Mouse (Mus musculus) liver, embryonic 14.5 days (tissue): ENCODE data around the gene Tbrg4. TPM values are rescaled to one million over a fixed set of nuclear protein-coding genes. Genes with fewer than 3 reads are reported as not detected.

Experiments used
- ATAC-seq: fragments of 200-750 bp; cut with Nextera tagmentation; 2 replicates; pipeline ENCODE4 v1.8.0; 2017; ENCODE audit warnings: moderate number of reproducible peaks, mild to moderate bottlenecking, moderate library complexity; ENCODE audit not compliant: insufficient read depth
- DNase-seq, 3 experiments: peaks; one replicate each; pipeline ENCODE4 v3.0.0-alpha.2; 2012 to 2013; ENCODE audit warnings: low read depth in 3 of 3, low spot score in 3 of 3
- H3K27ac ChIP-seq: fragments of 300-500 bp; sonication (generic); 2 replicates; pipeline ENCODE4 v1.5.1; 2014; ENCODE audit warnings: moderate library complexity, mild to moderate bottlenecking, control low read depth, inconsistent platforms
- H3K27me3 ChIP-seq: fragments of 300-500 bp; sonication (generic); 2 replicates; pipeline ENCODE4 v1.6.1; 2014; ENCODE audit warnings: mild to moderate bottlenecking, low read length, moderate library complexity; ENCODE audit not compliant: control insufficient read depth, insufficient read depth
- H3K36me3 ChIP-seq: fragments of 300-500 bp; sonication (generic); replicated peaks from 2 replicates; pipeline ENCODE4 v1.6.1; 2014; ENCODE audit warnings: low read depth; ENCODE audit not compliant: control insufficient read depth, insufficient read depth
- H3K4me1 ChIP-seq, 2 experiments: fragments of 200-500 bp in 1 of 2; fragments of 300-500 bp in 1 of 2; sonication (generic) in 1 of 2; replicated peaks; 2 replicates each; pipeline ENCODE4 v1.6.1; 2012 to 2014; ENCODE audit warnings: antibody characterized with exemption in 1 of 2, inconsistent platforms in 1 of 2, low read length in 1 of 2; ENCODE audit not compliant: control insufficient read depth in 2 of 2, insufficient read depth in 2 of 2
- H3K4me2 ChIP-seq: fragments of 300-500 bp; sonication (generic); 2 replicates; pipeline ENCODE4 v1.6.1; 2014; ENCODE audit warnings: low read depth, mild to moderate bottlenecking, control low read depth, moderate library complexity
- H3K4me3 ChIP-seq, 2 experiments: fragments of 200-500 bp in 1 of 2; fragments of 300-500 bp in 1 of 2; sonication (generic) in 1 of 2; 2 replicates each; pipeline ENCODE4 v1.5.1; 2012 to 2014; ENCODE audit warnings: low read depth in 2 of 2, low read length in 2 of 2, mild to moderate bottlenecking in 2 of 2, control low read depth in 1 of 2, inconsistent platforms in 1 of 2, moderate library complexity in 1 of 2; ENCODE audit not compliant: insufficient read depth in 1 of 2
- H3K9ac ChIP-seq: fragments of 300-500 bp; sonication (generic); replicated peaks from 2 replicates; pipeline ENCODE4 v1.6.1; 2014; ENCODE audit warnings: mild to moderate bottlenecking, control low read depth, moderate library complexity
- H3K9me3 ChIP-seq: fragments of 300-500 bp; sonication (generic); 2 replicates; pipeline ENCODE4 v1.6.1; 2016; ENCODE audit warnings: low read length, mixed read lengths; ENCODE audit not compliant: control insufficient read depth
- CTCF ChIP-seq: IDR thresholded peaks from 2 replicates; pipeline ENCODE4 v1.5.1; 2016; ENCODE audit warnings: antibody characterized with exemption, low read depth, control low read depth
- EP300 ChIP-seq: IDR thresholded peaks from 2 replicates; pipeline ENCODE4 v1.6.1; 2016; ENCODE audit warnings: antibody characterized with exemption, low read depth
- WGBS: fragments of 180-500 bp; shearing (Covaris S2); extraction: QIAGEN DNeasy Blood & Tissue Kit; methylation state at CpG from one replicate; pipeline ENCODE4 v1.1.7; 2014; ENCODE audit not compliant: insufficient replicate concordance; 5-methylcytosine and 5-hydroxymethylcytosine counted together
- polyA plus RNA-seq, 2 experiments: library from polyadenylated mRNA; depleted of rRNA in 1 of 2; stranded (reverse) in 1 of 2; unstranded in 1 of 2; fragments of >200 nt; fragmentation: Nextera tagmentation in 1 of 2; extraction: Ambion mirVana in 1 of 2; gene quantifications; 2 replicates each; pipeline versions ENCODE4 v1.2.1 to v1.2.3; 2012 to 2014

Tbrg4 gene
- polyA plus RNA-seq, 2 experiments = 27.7 to 55.1 TPM

DNA sequence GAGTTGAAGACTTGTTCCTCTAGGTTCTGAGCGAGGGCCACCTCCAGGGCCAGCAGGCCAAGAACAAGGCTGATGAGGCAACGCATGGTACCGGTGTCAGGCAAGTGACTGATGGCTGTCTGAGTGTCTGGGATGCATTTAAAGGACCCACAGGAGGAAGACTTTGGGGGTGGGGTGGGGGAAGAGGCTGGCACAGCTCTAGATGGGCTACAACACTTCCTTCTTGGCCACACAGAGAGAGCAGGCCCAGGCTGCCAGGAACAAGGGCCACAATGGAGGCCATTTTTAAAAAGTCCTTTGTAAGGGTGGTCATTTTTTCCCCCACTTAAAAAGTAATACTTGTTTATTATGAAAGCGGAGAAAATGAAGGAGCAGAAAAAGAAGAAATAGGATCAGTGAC is 12.7 kb upstream of the Tbrg4 start, which contains the start of gene Wap:
TSS of gene Wap (minus strand) at position 101 of the 400 bp plus-strand sequence.
- no peak within 1 kb of the TSS for H3K4me2 ChIP-seq
- ATAC-seq (no peak), DNase-seq (no peak)
- no peak within 1 kb of the TSS for H3K27ac ChIP-seq
- no peaks in the 10 kb centered on the region for H3K4me1 ChIP-seq
- no peaks in the 10 kb centered on the region for H3K27me3 ChIP-seq
- WGBS = 72% methylated on average over 4 of the region's 4 CpGs
- H3K9ac ChIP-seq = no peak within 1 kb of the TSS
- no peaks in the 10 kb centered on the region for H3K9me3 ChIP-seq
- TF ChIP-seq CTCF (no peak), EP300 (no peak)
- H3K36me3 ChIP-seq = no peaks in the 10 kb centered on the region
- no peak within 1 kb of the TSS for H3K4me3 ChIP-seq

DNA sequence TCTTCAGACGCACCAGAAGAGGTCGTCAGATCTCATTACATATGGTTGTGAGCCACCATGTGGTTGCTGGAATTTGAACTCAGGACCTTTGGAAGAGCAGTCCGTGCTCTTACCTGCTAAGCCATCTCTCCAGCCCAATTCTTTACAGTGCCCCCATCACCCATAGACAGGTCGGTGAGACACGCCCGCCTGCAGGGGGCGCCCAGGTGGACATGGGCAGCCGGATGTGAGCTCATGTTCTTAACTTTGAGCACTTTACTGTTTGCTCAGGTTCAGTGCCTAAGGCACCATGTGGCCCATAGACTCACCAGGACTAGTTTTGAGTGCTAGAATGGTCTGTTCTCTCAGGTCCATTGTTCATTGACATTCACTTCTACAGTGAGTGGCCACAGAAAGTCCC is 10.3 kb upstream of the Tbrg4 start:
- no peaks in the 10 kb centered on the region for H3K4me1 ChIP-seq
- H3K27me3 ChIP-seq = no peaks in the 10 kb centered on the region
- DNase-seq (no peak), ATAC-seq (no peak)
- no peak overlapping the region for H3K27ac ChIP-seq
- no peaks in the 10 kb centered on the region for H3K36me3 ChIP-seq
- no peak overlapping the region for H3K4me3 ChIP-seq
- no peak overlapping the region for H3K9ac ChIP-seq
- TF ChIP-seq EP300 (no peak), CTCF (peak; percentile 68)
- H3K4me2 ChIP-seq = no peak overlapping the region
- 53% methylated on average over 8 of the region's 8 CpGs for WGBS
- H3K9me3 ChIP-seq = no peaks in the 10 kb centered on the region

DNA sequence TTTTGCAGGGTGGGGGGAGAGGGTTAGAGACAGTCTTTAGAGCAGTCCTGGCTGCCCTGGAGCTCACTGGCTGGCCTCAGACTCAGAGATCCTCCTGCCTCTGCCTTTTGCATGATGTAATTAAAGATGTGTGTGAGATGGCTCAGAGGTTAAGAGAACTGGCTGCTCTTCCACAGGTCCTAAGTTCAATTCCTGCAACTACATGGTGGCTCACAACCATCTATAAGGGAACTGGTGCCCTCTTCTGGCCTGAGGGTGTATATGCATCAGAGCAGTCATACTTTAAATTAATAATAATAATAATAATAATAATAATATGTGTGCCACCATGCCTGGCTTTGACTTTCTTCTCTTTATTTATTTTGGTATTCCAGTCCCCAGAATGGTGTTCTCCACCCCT is 3.8 kb upstream of the Tbrg4 start:
- Histone ChIP-seq H3K4me2 (no peak overlapping the region), H3K27me3 (no peaks in the 10 kb centered on the region), H3K4me1 (peaks cover 10 to 14% of the 10 kb centered on the region in 2 experiments), H3K9me3 (no peaks in the 10 kb centered on the region), H3K4me3 (no peak overlapping the region), H3K9ac (no peak overlapping the region), H3K36me3 (no peaks in the 10 kb centered on the region), H3K27ac (no peak overlapping the region)
- ATAC-seq (no peak), DNase-seq (peak in 2 of 3 experiments; percentile 31 to 55)
- peak; percentile 75 for TF ChIP-seq CTCF
- no peak for TF ChIP-seq EP300

DNA sequence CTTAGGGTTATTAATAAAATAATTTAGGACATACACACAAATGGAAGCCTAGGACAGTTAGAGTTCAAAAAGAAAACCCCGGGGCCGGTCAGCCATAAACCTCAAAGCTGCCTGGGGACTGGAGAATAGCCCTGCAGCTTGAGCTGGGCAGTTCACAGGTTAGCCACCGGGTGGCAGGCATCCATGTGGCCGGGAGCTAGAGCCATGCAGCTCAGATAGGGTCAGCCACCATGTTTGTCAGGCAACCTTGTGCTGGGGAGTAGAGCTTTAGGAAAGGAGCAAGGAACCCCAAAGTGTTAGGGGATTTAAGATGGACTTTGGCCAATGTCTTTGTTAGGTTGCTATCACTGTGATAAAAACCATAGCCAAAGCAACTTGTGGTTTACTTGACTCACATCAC is 2.7 kb upstream of the Tbrg4 start:
- TF ChIP-seq CTCF (peak; percentile 90), EP300 (no peak)
- no peak for ATAC-seq
- no peak overlapping the region for H3K4me2 ChIP-seq
- no peak overlapping the region for H3K9ac ChIP-seq
- H3K27me3 ChIP-seq = no peaks in the 10 kb centered on the region
- peaks cover 20 to 22% of the 10 kb centered on the region in 2 experiments for H3K4me1 ChIP-seq
- no peak overlapping the region for H3K4me3 ChIP-seq
- H3K9me3 ChIP-seq = no peaks in the 10 kb centered on the region
- H3K36me3 ChIP-seq = peaks cover 6% of the 10 kb centered on the region
- no peak for DNase-seq
- WGBS = 24% methylated on average over 4 of the region's 4 CpGs
- H3K27ac ChIP-seq = no peak overlapping the region

DNA sequence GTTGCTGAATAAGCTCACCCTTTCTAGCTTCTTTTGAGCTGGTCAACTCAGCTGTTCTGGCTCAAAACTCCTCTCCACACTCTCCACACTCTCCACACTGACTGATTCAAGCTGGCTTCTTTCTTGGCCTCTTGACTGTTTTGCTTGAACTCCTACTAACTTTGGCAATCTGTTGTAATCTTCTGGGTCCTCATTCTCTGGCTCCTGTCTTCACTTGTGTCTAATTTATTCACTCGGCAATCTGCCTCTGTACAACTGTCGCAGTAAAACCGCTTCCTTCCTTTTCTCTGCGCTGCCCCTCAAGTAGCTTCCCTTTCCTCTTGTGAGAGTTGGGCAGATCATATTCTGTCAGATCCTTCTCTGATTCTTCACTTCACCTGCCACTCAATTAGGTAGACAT is 1.9 kb upstream of the Tbrg4 start:
- ATAC-seq = no peak
- H3K27me3 ChIP-seq = no peaks in the 10 kb centered on the region
- peak overlapping the region; percentile 30; the same call in 1 of the 2 replicates for H3K27ac ChIP-seq
- H3K4me2 ChIP-seq = no peak overlapping the region
- peaks cover 13% of the 10 kb centered on the region for H3K36me3 ChIP-seq
- TF ChIP-seq CTCF (no peak), EP300 (no peak)
- DNase-seq = peak in 1 of 3 experiments; percentile 33
- WGBS = 41% methylated on average over 4 of the region's 4 CpGs
- H3K9ac ChIP-seq = no peak overlapping the region
- H3K9me3 ChIP-seq = no peaks in the 10 kb centered on the region
- no peak overlapping the region for H3K4me3 ChIP-seq
- peaks cover 20 to 23% of the 10 kb centered on the region in 2 experiments for H3K4me1 ChIP-seq
